Mouse (Mus musculus) adrenal gland, adult 8-10 months (tissue): Measurements from ENCODE around the gene Gm47841. TPM values are rescaled to one million over a fixed set of nuclear protein-coding genes. Genes with fewer than 3 reads are reported as not detected.

ENCODE experiments used
- DNase-seq: peaks from one replicate; pipeline ENCODE4 v3.0.0; 2022
- total RNA-seq, 4 experiments: library from RNA; stranded (reverse); gene quantifications; 2 replicates each; pipeline ENCODE4 v1.2.4; 2022

Gene Gm47841
- total RNA-seq: under 1 TPM in 1 of 4 experiments, not detected in 3; 0.38 TPM

- no peak for DNase-seq
These were observed at the start of gene Gm47841 for GRCm38 (mm10) chr15:101047194-101047555. Gene Gm47841, minus strand, starts transcription at chr15:101047397.

GRCm38 (mm10) chr15:101095392-101095791 is 48.2 kb upstream of the Gm47841 start:
- DNase-seq: no peak

- DNase-seq: no peak
These were observed 47.8 kb upstream of the Gm47841 start for GRCm38 (mm10) chr15:101094979-101095378.

GRCm38 (mm10) chr15:101093988-101094387 is 46.8 kb upstream of the Gm47841 start:
- no peak for DNase-seq

GRCm38 (mm10) chr15:101092829-101093648 is 45.8 kb upstream of the Gm47841 start:
- peak; percentile 60 for DNase-seq

- DNase-seq: no peak
These were observed 45.1 kb upstream of the Gm47841 start for GRCm38 (mm10) chr15:101092121-101092828.

- DNase-seq: no peak
These were observed 44.4 kb upstream of the Gm47841 start for GRCm38 (mm10) chr15:101091551-101091950.

GRCm38 (mm10) chr15:101088291-101088690 is 41.1 kb upstream of the Gm47841 start:
- no peak for DNase-seq

- DNase-seq: peak; percentile 89
These were observed 39.8 kb upstream of the Gm47841 start for GRCm38 (mm10) chr15:101086956-101087355.

GRCm38 (mm10) chr15:101086451-101086850 is 39.3 kb upstream of the Gm47841 start:
- DNase-seq: no peak

GRCm38 (mm10) chr15:101084499-101084898 is 37.3 kb upstream of the Gm47841 start:
- DNase-seq: no peak

- no peak for DNase-seq
These were observed 35.0 kb upstream of the Gm47841 start for GRCm38 (mm10) chr15:101082236-101082635.

- no peak for DNase-seq
These were observed 33.9 kb upstream of the Gm47841 start for GRCm38 (mm10) chr15:101081035-101081548.

GRCm38 (mm10) chr15:101080031-101080520 is 32.9 kb upstream of the Gm47841 start:
- DNase-seq: no peak

- peak; percentile 93 for DNase-seq
These were observed 31.5 kb upstream of the Gm47841 start for GRCm38 (mm10) chr15:101078731-101079156.

- DNase-seq: no peak
These were observed 30.9 kb upstream of the Gm47841 start, which contains the start of gene Fignl2 for GRCm38 (mm10) chr15:101077813-101078730. Gene Fignl2, minus strand, starts transcription at chr15:101078567.

- DNase-seq: no peak
These were observed 30.0 kb upstream of the Gm47841 start for GRCm38 (mm10) chr15:101077001-101077812.

GRCm38 (mm10) chr15:101076071-101077000 is 29.1 kb upstream of the Gm47841 start:
- no peak for DNase-seq

- no peak for DNase-seq
These were observed 28.5 kb upstream of the Gm47841 start for GRCm38 (mm10) chr15:101075656-101076055.

GRCm38 (mm10) chr15:101075150-101075549 is 28.0 kb upstream of the Gm47841 start:
- no peak for DNase-seq
